Mouse (Mus musculus): ENCODE data around the gene Gm14399.
"Not testable (repeated sequence)": the region's sequence is repeated elsewhere in the genome, so short reads cannot be mapped to it uniquely, and the experiment has no call there.

Gene Gm14399

DNA sequence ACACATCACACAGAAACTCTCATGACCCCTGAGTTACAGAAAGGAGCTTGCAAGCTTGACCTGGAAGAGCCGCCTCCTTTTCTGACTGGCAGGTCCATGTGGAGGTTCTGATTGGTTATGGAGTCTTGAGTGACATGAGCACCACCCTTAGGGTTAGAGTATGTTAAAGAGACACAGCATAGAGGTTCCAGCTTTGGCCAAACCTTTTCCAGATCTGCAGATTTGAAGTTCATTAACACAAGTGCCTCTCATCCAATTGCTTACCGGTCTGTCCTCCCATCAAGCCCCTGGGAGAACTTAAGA is at the start of gene Gm14399:
Gm14399 (minus strand) TSS at position 20 of the 303 bp plus-strand sequence.
- not testable (repeated sequence) for DNase-seq (ENCODE audit: low read depth, low spot score)

DNA sequence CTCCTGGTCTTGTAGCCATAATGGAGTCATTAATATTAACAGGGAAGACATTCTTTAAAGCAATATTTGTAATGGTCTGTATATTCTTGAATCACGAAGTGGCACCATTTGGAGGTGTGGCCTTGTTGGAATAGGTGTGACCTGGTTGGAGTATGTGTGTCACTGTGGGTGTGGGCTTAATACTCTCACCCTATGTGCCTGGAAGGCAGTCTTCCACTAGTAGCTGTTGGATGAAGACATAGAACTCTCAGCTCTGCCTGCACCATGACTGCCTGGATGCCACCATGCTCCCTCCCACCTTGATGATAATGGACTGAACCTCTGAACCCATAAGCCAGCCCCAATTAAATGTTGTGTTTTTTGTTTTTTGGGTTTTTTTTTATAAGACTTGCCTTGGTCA is 37.2 kb upstream of the Gm14399 start:
- not testable (repeated sequence) for DNase-seq (ENCODE audit: low read depth, low spot score)

- no peak for DNase-seq (ENCODE audit: low read depth, low spot score)
Measured at GRCm38 (mm10) chr2:175176312-175176711, 34.5 kb upstream of the Gm14399 start.

DNA sequence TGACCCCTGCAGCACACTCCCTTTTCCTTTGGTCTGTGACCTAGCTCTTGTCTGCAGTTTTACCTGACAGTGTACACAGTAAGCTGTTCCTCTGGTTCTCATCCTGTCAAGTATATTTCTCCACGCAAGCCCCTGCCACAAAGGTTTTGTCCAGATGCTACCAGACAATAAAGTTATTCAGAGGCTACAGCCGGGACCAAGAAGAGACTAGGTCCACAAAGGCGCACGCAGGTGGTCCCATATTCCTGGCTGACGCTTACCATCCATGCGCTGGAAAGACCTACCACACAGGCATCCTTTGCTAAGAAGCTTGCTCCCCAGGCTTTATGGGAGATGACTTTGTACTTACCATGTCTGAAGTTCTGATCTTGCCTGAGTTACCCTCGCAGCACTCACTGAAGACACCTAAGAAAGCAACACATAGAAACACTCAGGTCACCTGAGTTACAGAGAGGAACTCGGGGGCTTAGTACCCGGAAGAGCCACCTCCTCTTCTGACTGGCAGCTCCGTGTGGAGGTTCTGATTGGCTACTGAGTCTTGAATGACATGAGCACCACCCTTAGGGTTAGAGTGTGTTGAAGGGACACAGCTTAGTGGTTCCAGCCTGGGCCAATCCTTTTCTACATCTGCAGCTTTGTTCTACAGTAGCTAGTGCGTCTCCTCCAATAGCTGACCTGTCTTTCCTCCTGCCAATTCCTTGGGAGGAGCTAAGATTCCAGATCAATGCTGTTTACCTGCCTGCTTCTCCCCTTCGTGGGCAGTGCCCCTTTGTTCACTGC is 33.8 kb upstream of the Gm14399 start, which contains the start of gene Gm14443:
Gm14443 (minus strand) TSS at position 471 of the 780 bp plus-strand sequence.
- DNase-seq (ENCODE audit: low read depth, low spot score): peak; percentile 97

DNA sequence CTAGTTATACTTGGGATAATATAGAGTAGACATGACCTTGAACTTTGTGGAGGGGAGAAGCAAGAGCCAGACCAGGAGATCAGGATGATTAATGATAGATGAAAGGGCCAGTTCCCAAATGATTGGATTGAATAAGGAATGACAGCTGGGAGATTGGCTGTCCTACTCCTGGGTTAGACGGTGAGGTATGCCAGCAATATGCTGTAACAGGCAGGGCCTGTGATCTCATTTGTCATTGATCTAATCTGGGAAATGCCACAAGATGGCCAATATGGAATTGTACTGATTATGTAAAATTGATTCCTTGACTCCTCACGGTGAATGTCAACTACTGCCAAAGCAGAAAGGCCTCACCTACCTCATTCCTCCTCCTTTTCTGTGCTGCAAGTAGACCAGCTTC is 32.2 kb upstream of the Gm14399 start:
- not testable (repeated sequence) for DNase-seq (ENCODE audit: low read depth, low spot score)

- DNase-seq (ENCODE audit: low read depth, low spot score): peak; percentile 21
Measured at GRCm38 (mm10) chr2:175172906-175173595, 31.2 kb upstream of the Gm14399 start.

DNA sequence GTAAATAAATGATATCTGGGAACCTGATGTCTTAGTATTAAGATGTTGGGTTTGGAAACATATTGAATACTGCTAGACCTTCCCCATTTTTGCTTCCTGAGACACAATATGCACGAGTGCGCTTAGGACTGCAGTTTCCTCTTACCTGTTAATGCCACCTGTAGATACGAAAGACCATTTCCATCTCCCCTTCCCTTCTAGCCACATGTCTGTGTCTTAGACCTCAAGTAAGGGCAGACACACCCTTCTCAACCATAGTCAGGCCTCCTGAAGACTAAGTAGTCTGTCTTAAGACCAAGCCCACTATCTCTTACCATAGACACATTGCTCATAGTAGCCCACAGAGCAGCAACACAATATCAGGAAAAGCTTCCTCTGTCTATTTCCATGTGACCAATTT is 30.3 kb upstream of the Gm14399 start:
- DNase-seq (ENCODE audit: low read depth, low spot score): no peak

- not testable (repeated sequence) for DNase-seq (ENCODE audit: low read depth, low spot score)
Measured at GRCm38 (mm10) chr2:175166870-175167269, 25.1 kb upstream of the Gm14399 start.

- DNase-seq (ENCODE audit: low read depth, low spot score): not testable (repeated sequence)
Measured at GRCm38 (mm10) chr2:175165110-175165509, 23.3 kb upstream of the Gm14399 start.

DNA sequence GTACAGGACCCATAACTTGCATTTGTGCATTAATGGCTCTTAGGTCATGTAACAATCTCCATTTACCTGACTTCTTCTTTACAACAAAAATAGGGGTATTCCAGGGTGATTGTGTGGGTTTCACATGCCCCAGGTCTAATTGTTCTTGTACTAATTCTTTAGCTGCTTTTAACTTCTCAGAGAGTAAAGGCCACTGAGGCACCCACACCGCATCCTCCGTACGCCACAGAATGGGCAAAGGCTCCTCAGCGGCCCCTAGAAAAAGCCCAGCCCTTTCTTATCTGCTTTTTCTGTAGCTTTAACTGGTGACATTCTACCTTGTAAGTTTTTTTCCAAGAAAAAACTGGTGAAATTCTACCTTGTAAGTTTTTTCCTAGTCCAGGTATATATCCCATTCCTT is 19.6 kb upstream of the Gm14399 start:
- not testable (repeated sequence) for DNase-seq (ENCODE audit: low read depth, low spot score)

- DNase-seq (ENCODE audit: low read depth, low spot score): no peak
Measured at GRCm38 (mm10) chr2:175158642-175159041, 16.8 kb upstream of the Gm14399 start.

DNA sequence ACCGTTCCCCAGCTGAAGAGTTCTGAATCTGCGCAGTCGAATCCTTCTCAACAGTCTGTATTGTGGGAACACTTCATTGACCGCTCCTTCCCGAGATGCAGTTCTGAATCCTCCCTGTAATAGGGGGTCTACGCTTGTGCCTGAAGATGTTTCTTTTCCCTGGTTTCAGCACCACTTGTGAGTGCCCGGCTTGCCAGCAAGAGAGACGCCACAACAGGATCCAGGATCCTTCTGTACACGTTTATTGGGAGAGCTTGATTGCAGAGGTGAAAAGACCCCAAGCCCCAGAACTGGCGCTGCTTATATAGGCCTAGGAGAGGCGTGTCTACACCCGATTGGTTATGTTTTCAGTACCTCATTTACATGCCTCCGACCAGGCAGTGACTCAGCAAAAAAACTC is 14.9 kb upstream of the Gm14399 start:
- DNase-seq (ENCODE audit: low read depth, low spot score): no peak

GRCm38 (mm10) chr2:175141118-175141992 is 457 bp downstream of the Gm14399 start:
- DNase-seq (ENCODE audit: low read depth, low spot score): not testable (repeated sequence)

- DNase-seq (ENCODE audit: low read depth, low spot score): not testable (repeated sequence)
Measured at GRCm38 (mm10) chr2:175140624-175141023, 1.2 kb downstream of the Gm14399 start.
